27 mouse cellular contexts compared by ENCODE assay signal in the genomic region with DNA sequence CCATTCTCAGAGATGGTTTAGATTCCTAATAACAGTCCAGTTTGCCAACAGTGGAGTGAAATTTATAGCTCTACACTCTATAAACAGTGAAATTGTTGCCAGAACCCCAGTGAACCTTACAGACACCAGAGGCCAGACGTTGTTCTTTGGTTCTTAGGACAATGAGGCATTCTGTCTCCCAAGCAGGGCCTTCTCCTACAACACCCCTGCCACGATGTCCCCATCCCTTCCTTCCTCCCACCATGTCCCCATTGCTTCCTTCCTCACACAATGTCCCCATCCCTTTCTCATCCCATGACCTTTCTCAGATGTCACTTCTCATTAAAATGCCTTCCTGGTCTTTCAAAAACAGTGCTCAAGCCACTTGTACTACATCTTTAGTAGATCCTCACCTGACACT. TPM values are rescaled to one million over a fixed set of nuclear protein-coding genes. Genes with fewer than 3 reads are reported as not detected.
DNase-seq lines count a peak whose midpoint lies in the region; ATAC-seq and TF ChIP-seq lines count a peak whose summit lies in the region.
"Had no signal": no experiment of that assay in that cellular context is flagged by ENCODE, and none has a peak within 500 bp of the region (broad histone marks: within the 10 kb centered on the region; RNA-seq: fewer than 3 reads in every experiment).

No protein-coding gene starts in this region.

- no peak overlapping the region for H3K4me3 ChIP-seq in lung, postnatal 0 days (ENCODE audit: low read depth, low read length)
- no peak overlapping the region for H3K4me3 ChIP-seq in lung, adult 2 months (replicated peaks; ENCODE audit: extremely low read depth, low read depth, low read length)
- no peak overlapping the region for H3K4me3 ChIP-seq in brown adipose tissue, adult 24 weeks (ENCODE audit: insufficient read depth, low read depth, low read length)
- H3K4me3 ChIP-seq: heart, embryonic 12.5 days; heart, embryonic 15.5 days; hindbrain, embryonic 12.5 days; hindbrain, embryonic 15.5 days had no signal

- no peak overlapping the region for H3K9ac ChIP-seq in lung, postnatal 0 days (replicated peaks; ENCODE audit: low read depth)
- H3K9ac ChIP-seq: forebrain, postnatal 0 days; heart, embryonic 12.5 days; heart, embryonic 15.5 days; hindbrain, embryonic 12.5 days; hindbrain, embryonic 15.5 days had no signal

- no peaks in the 10 kb centered on the region for H3K27me3 ChIP-seq in lung, postnatal 0 days (replicated peaks; ENCODE audit: insufficient read depth, low read length)
- H3K27me3 ChIP-seq: heart, embryonic 12.5 days; heart, embryonic 15.5 days; hindbrain, embryonic 12.5 days; hindbrain, embryonic 15.5 days had no signal

- peak; percentile 14; the same call in 1 of the 2 replicates for ATAC-seq in lung, postnatal 0 days
- ATAC-seq in megakaryocyte, adult 5-6 weeks (ENCODE audit: poor library complexity, severe bottlenecking): peak; percentile 54
- ATAC-seq: activated CD4-positive, CD25-positive, alpha-beta regulatory T cell, adult 4 months; CD4-positive, CD25-positive, alpha-beta regulatory T cell, adult 4 months; forebrain, embryonic 14.5 days; forebrain, postnatal 0 days had no signal

- TF ChIP-seq CTCF in lung, postnatal 0 days (IDR thresholded peaks at IDR 0.05): no peak
- no peak for TF ChIP-seq CTCF in lung, adult 2 months (IDR thresholded peaks at IDR 0.05; ENCODE audit: insufficient read depth, low read length)

- TF ChIP-seq POLR2A in lung, adult 2 months (IDR thresholded peaks at IDR 0.05; ENCODE audit: borderline replicate concordance, extremely low read depth, low read depth, low read length): no peak

- peak; percentile 78 for TF ChIP-seq EP300 in lung, postnatal 0 days (IDR thresholded peaks at IDR 0.05)

- H3K4me1 ChIP-seq in lung, postnatal 0 days (ENCODE audit: insufficient read depth, low read depth, low read length): peaks cover 10% of the 10 kb centered on the region; the same call in 1 of the 2 replicates
- peaks cover 2% of the 10 kb centered on the region; the same call in 1 of the 2 replicates for H3K4me1 ChIP-seq in lung, adult 2 months (ENCODE audit: control insufficient read depth, insufficient read depth, low read length)
- peaks cover 19% of the 10 kb centered on the region for H3K4me1 ChIP-seq in brown adipose tissue, adult 24 weeks (ENCODE audit: control insufficient read depth, insufficient read depth, insufficient read length, low read length)

- H3K36me3 ChIP-seq in lung, postnatal 0 days (ENCODE audit: insufficient read depth, low read length): no peaks in the 10 kb centered on the region
- H3K36me3 ChIP-seq: heart, embryonic 12.5 days; heart, embryonic 15.5 days; hindbrain, embryonic 12.5 days; hindbrain, embryonic 15.5 days had no signal

- no peak overlapping the region for H3K4me2 ChIP-seq in lung, postnatal 0 days (replicated peaks; ENCODE audit: low read depth, low read length)
- H3K4me2 ChIP-seq: heart, embryonic 12.5 days; heart, embryonic 15.5 days; hindbrain, embryonic 12.5 days; hindbrain, embryonic 15.5 days had no signal

- DNase-seq in heart, adult 11 months: peak; percentile 85
- DNase-seq in heart, postnatal 4 days: no peak
- peak; percentile 78 for DNase-seq in lung, postnatal 0 days (ENCODE audit: low spot score)
- DNase-seq in lung, adult 2 months: no peak
- DNase-seq in adrenal gland, postnatal 10 days: no peak
- DNase-seq in layer of hippocampus, postnatal 14 days (ENCODE audit: low spot score in 2 of 2): no peak
- DNase-seq: adrenal gland, adult 8-10 months; adrenal gland, postnatal 36 days; cerebellum, adult 11 months; cerebellum, adult 2 months; cerebellum, adult 9-11 months; cerebellum, postnatal 25 days; forebrain, postnatal 0 days; gastrocnemius, postnatal 36 days; heart, postnatal 10 days had no signal

- no peaks in the 10 kb centered on the region for H3K9me3 ChIP-seq in lung, postnatal 0 days (ENCODE audit: low read length)
- H3K9me3 ChIP-seq: heart, embryonic 12.5 days; heart, embryonic 15.5 days; hindbrain, embryonic 12.5 days; hindbrain, embryonic 15.5 days had no signal

- WGBS in lung, postnatal 0 days: 28% methylated on average over 2 of the region's 2 CpGs
- 42% methylated on average over 2 of the region's 2 CpGs for WGBS in lung, adult 2 months

- H3K27ac ChIP-seq in lung, postnatal 0 days (ENCODE audit: low read length): peak overlapping the region; percentile 71
- peak overlapping the region; percentile 23; the same call in 1 of the 2 replicates for H3K27ac ChIP-seq in brown adipose tissue, adult 24 weeks (replicated peaks; ENCODE audit: low read depth, low read length)
- H3K27ac ChIP-seq: hindbrain, embryonic 12.5 days; hindbrain, embryonic 15.5 days had no signal

RNA-seq across cellular contexts. Expression of a gene that starts 3.8 kb away (rescaled TPM):
- under 1 TPM; 0.27 to 0.45 TPM for total RNA-seq in heart, postnatal 4 days (2021)
- polyA plus RNA-seq in lung, postnatal 0 days (2015; fragmentation: Nextera tagmentation; extraction: Ambion mirVana): 0.96 and 2.1 TPM in 2 replicates
- 2.9 and 5.1 TPM in 2 replicates for polyA plus RNA-seq in lung, adult 2 months (2012; rRNA removed)
- 24.1 and 27.9 TPM in 2 replicates for polyA plus RNA-seq in brown adipose tissue, adult 24 weeks (2012; ENCODE audit: insufficient read depth, insufficient read length, missing spikeins)
- total RNA-seq in megakaryocyte, adult 5-6 weeks (2015): 0.33 and 1.3 TPM in 2 replicates
- 0.33 and 0.53 TPM in 2 replicates for total RNA-seq in megakaryocyte, adult 5-6 weeks (2017)
- 1 to 10 TPM; 2.6 to 4.0 TPM for total RNA-seq in adrenal gland, postnatal 10 days (2021)
- 10 to 100 TPM; 49.3 to 58.6 TPM for total RNA-seq in layer of hippocampus, postnatal 14 days (2021)
- total RNA-seq: common myeloid progenitor, adult 5-6 weeks; granulocyte monocyte progenitor cell, adult 5-6 weeks; MEL had no signal
- polyA plus RNA-seq: activated CD4-positive, CD25-positive, alpha-beta regulatory T cell, adult 4 months; CD4-positive, CD25-positive, alpha-beta regulatory T cell, adult 4 months had no signal

RNA-seq across cellular contexts. Expression of a gene that starts 43.3 kb away (rescaled TPM):
- 100 to 1,000 TPM; 128 to 132 TPM for total RNA-seq in heart, postnatal 4 days (2021)
- polyA plus RNA-seq in lung, postnatal 0 days (2015; fragmentation: Nextera tagmentation; extraction: Ambion mirVana): 143 and 160 TPM in 2 replicates
- polyA plus RNA-seq in lung, adult 2 months (2012; rRNA removed): 89.0 and 116 TPM in 2 replicates
- 47.6 and 54.0 TPM in 2 replicates for polyA plus RNA-seq in brown adipose tissue, adult 24 weeks (2012; ENCODE audit: insufficient read depth, insufficient read length, missing spikeins)
- 85.4 and 90.2 TPM in 2 replicates for total RNA-seq in megakaryocyte, adult 5-6 weeks (2015)
- 58.6 and 59.5 TPM in 2 replicates for total RNA-seq in megakaryocyte, adult 5-6 weeks (2017)
- 10 to 100 TPM; 82.3 to 87.5 TPM for total RNA-seq in adrenal gland, postnatal 10 days (2021)
- total RNA-seq in layer of hippocampus, postnatal 14 days (2021): 10 to 100 TPM; 74.8 to 75.6 TPM

Comparison
In these comparisons a context has a peak if more than half of its experiments do, and no peak if none do; other contexts are left out.
1. DNase-seq: peak in heart, adult 11 months (single experiment) and lung, postnatal 0 days (single experiment); none in heart, postnatal 4 days (single experiment), lung, adult 2 months (single experiment), adrenal gland, postnatal 10 days (single experiment) and layer of hippocampus, postnatal 14 days (0 of 2).
2. RNA of a gene that starts 3.8 kb away (total RNA-seq): 49.3 to 58.6 TPM in layer of hippocampus, postnatal 14 days; 2.6 to 4.0 TPM in adrenal gland, postnatal 10 days, 0.27 to 0.45 TPM in heart, postnatal 4 days and 0.33 to 1.3 TPM in megakaryocyte, adult 5-6 weeks; every median in the first group is over 4 times any median in the second.